Comparison of ENCODE assay signal across 9 mouse cellular contexts in genomic region chr12:56681096-56681811, GRCm38 (mm10). TPM values are rescaled to one million over a fixed set of nuclear protein-coding genes. Genes with fewer than 3 reads are reported as not detected.
DNase-seq lines count a peak whose midpoint lies in the region; ATAC-seq and TF ChIP-seq lines count a peak whose summit lies in the region.
"Had no signal": no experiment of that assay in that cellular context is flagged by ENCODE, and none has a peak within 500 bp of the region (broad histone marks: within the 10 kb centered on the region; RNA-seq: fewer than 3 reads in every experiment).

No protein-coding gene starts in this region.

- peaks cover 7% of the 10 kb centered on the region for H3K4me1 ChIP-seq in forebrain, embryonic 15.5 days
- peaks cover 8% of the 10 kb centered on the region for H3K4me1 ChIP-seq in midbrain, embryonic 15.5 days

- peak overlapping the region; percentile 19; the same call in 1 of the 2 replicates for H3K9ac ChIP-seq in forebrain, embryonic 15.5 days (replicated peaks)
- peak overlapping the region; percentile 19; the same call in 1 of the 2 replicates for H3K9ac ChIP-seq in midbrain, embryonic 15.5 days

- H3K4me3 ChIP-seq in left cerebral cortex, adult 2 months, result no peak overlapping the region
- H3K4me3 ChIP-seq in forebrain, embryonic 15.5 days, result peak overlapping the region; percentile 12
- peak overlapping the region; percentile 29 for H3K4me3 ChIP-seq in midbrain, embryonic 15.5 days

- no peaks in the 10 kb centered on the region for H3K36me3 ChIP-seq in forebrain, embryonic 15.5 days
- H3K36me3 ChIP-seq in midbrain, embryonic 15.5 days (replicated peaks), result no peaks in the 10 kb centered on the region

- peaks cover 83% of the 10 kb centered on the region for H3K27me3 ChIP-seq in forebrain, embryonic 15.5 days
- H3K27me3 ChIP-seq in midbrain, embryonic 15.5 days (replicated peaks), result peaks cover 82% of the 10 kb centered on the region

- peak; percentile 34 for TF ChIP-seq CTCF in left cerebral cortex, adult 2 months (IDR thresholded peaks at IDR 0.05)

- DNase-seq in left cerebral cortex, adult 2 months (ENCODE audit: extremely low spot score in 1 of 2, low spot score in 2 of 2), result no peak
- no peak for DNase-seq in left cerebral cortex, postnatal 25 days (ENCODE audit: low spot score in 2 of 2)
- DNase-seq in kidney, postnatal 4 days, result peak; percentile 63 to 66
- DNase-seq in frontal cortex, adult 2 months (ENCODE audit: extremely low spot score in 1 of 2, low spot score in 1 of 2), result no peak
- DNase-seq in MN1 (ENCODE audit: low spot score), result no peak
- DNase-seq in gastrocnemius, postnatal 36 days, result no peak

- H3K27ac ChIP-seq in left cerebral cortex, adult 2 months, result no peak overlapping the region
- H3K27ac ChIP-seq in forebrain, embryonic 15.5 days (replicated peaks), result no peak overlapping the region
- H3K27ac ChIP-seq in midbrain, embryonic 15.5 days, result no peak overlapping the region
- H3K27ac ChIP-seq: macrophage had no signal

- WGBS in forebrain, embryonic 15.5 days, result under 1% methylated on average over 38 of the region's 38 CpGs
- WGBS in midbrain, embryonic 15.5 days, result 1% methylated on average over 38 of the region's 38 CpGs

- intact Hi-C loops in left cerebral cortex, adult 2 months (cut with DNase I), result loop anchor here (1.0 kb wide), 1 partner anchor 305 kb away; no protein-coding TSS in a partner anchor
- intact Hi-C loops in left cerebral cortex, postnatal 25 days (cut with DNase I), result loop anchor here (2.0 kb wide), 2 partner anchors 306 to 504 kb away; no protein-coding TSS in a partner anchor
- intact Hi-C loops in gastrocnemius, postnatal 36 days (cut with DNase I), result loop anchor here (2.0 kb wide), 1 partner anchor 306 kb away; no protein-coding TSS in a partner anchor

- ATAC-seq in forebrain, embryonic 15.5 days (replicated peaks), result peak; percentile 67
- ATAC-seq in midbrain, embryonic 15.5 days (replicated peaks), result peak; percentile 84

- H3K4me2 ChIP-seq in forebrain, embryonic 15.5 days (replicated peaks), result peak overlapping the region; percentile 42
- peak overlapping the region; percentile 58 for H3K4me2 ChIP-seq in midbrain, embryonic 15.5 days

- no peaks in the 10 kb centered on the region for H3K9me3 ChIP-seq in forebrain, embryonic 15.5 days
- no peaks in the 10 kb centered on the region for H3K9me3 ChIP-seq in midbrain, embryonic 15.5 days

RNA-seq across cellular contexts. Expression of gene Pax9, which starts 10.3 kb away (rescaled TPM):
- total RNA-seq in left cerebral cortex, adult 2 months (2021), result not detected
- total RNA-seq in left cerebral cortex, postnatal 25 days (2021), result not detected
- not detected in 2 replicates for polyA plus RNA-seq in forebrain, embryonic 15.5 days (2015; fragmentation: Nextera tagmentation; extraction: Ambion mirVana)
- not detected in 2 replicates for polyA plus RNA-seq in midbrain, embryonic 15.5 days (2015; fragmentation: Nextera tagmentation; extraction: Ambion mirVana)
- 0.04 TPM in 1 of 2 replicates, not detected in the other for polyA plus RNA-seq in frontal cortex, adult 2 months (2012; rRNA removed)
- total RNA-seq in gastrocnemius, postnatal 36 days (2021), result under 1 TPM in 1 of 2 experiments, not detected in 1; 0.12 TPM
- polyA plus RNA-seq: macrophage had no signal

Comparison
In these comparisons a context has a peak if more than half of its experiments do, and no peak if none do; other contexts are left out.
1. DNase-seq: peak in kidney, postnatal 4 days (2 of 2); none in left cerebral cortex, adult 2 months (0 of 2), left cerebral cortex, postnatal 25 days (0 of 2), frontal cortex, adult 2 months (0 of 2), MN1 (single experiment) and gastrocnemius, postnatal 36 days (0 of 2).